Mouse (Mus musculus) hindbrain, embryonic 16.5 days (tissue): ENCODE data around the gene Olfr124. TPM values are rescaled to one million over a fixed set of nuclear protein-coding genes. Genes with fewer than 3 reads are reported as not detected.

Experiments
- ATAC-seq: fragments of 200-750 bp; cut with Nextera tagmentation; 2 replicates; pipeline ENCODE4 v1.8.0; 2017; ENCODE audit warnings: moderate TSS enrichment, moderate library complexity
- H3K27ac ChIP-seq: fragments of 300-500 bp; sonication (generic); 2 replicates; pipeline ENCODE4 v1.5.1; 2014; ENCODE audit warnings: low read depth, mild to moderate bottlenecking, control low read depth, low read length, moderate library complexity
- H3K27me3 ChIP-seq: fragments of 300-500 bp; sonication (generic); replicated peaks from 2 replicates; pipeline ENCODE4 v1.6.1; 2014; ENCODE audit warnings: low read length; ENCODE audit not compliant: control insufficient read depth, insufficient read depth
- H3K36me3 ChIP-seq: fragments of 300-500 bp; sonication (generic); 2 replicates; pipeline ENCODE4 v1.6.1; 2014; ENCODE audit warnings: mild to moderate bottlenecking, low read length, moderate library complexity, mixed read lengths; ENCODE audit not compliant: control insufficient read depth, insufficient read depth
- H3K4me1 ChIP-seq: fragments of 300-500 bp; sonication (generic); 2 replicates; pipeline ENCODE4 v1.6.1; 2014; ENCODE audit warnings: low read depth, low read length; ENCODE audit not compliant: control insufficient read depth, insufficient read depth
- H3K4me2 ChIP-seq: fragments of 300-500 bp; sonication (generic); 2 replicates; pipeline ENCODE4 v1.6.1; 2014; ENCODE audit warnings: mild to moderate bottlenecking, low read length, control low read depth, moderate library complexity
- H3K4me3 ChIP-seq: fragments of 300-500 bp; sonication (generic); 2 replicates; pipeline ENCODE4 v1.5.1; 2014; ENCODE audit warnings: mild to moderate bottlenecking, low read length, control low read depth, moderate library complexity
- H3K9ac ChIP-seq: fragments of 300-500 bp; sonication (generic); 2 replicates; pipeline ENCODE4 v1.6.1; 2014; ENCODE audit warnings: low read depth, mild to moderate bottlenecking, control low read depth, low read length, moderate library complexity
- H3K9me3 ChIP-seq: fragments of 300-500 bp; sonication (generic); 2 replicates; pipeline ENCODE4 v1.6.1; 2014; ENCODE audit warnings: mild to moderate bottlenecking, low read length, moderate library complexity; ENCODE audit not compliant: control insufficient read depth
- WGBS: fragments of 180-500 bp; shearing (Covaris S2); extraction: QIAGEN DNeasy Blood & Tissue Kit; methylation state at CpG from one replicate; pipeline ENCODE4 v1.1.7; 2014; 5-methylcytosine and 5-hydroxymethylcytosine counted together
- polyA plus RNA-seq: library from polyadenylated mRNA; unstranded; fragments of >200 nt; fragmentation: Nextera tagmentation; extraction: Ambion mirVana; gene quantifications from 2 replicates; pipeline ENCODE4 v1.2.1, GENCODE M21; 2015

Gene Olfr124
- polyA plus RNA-seq = not detected in 2 replicates

- ATAC-seq = no peak
- H3K27me3 ChIP-seq = no peaks in the 10 kb centered on the region
Measured at GRCm38 (mm10) chr17:37799588-37799987, at the start of gene Olfr124. TSS of gene Olfr124 (plus strand) at chr17:37799888.

GRCm38 (mm10) chr17:37768307-37768706 is 31.4 kb upstream of the Olfr124 start, which contains the start of gene Olfr122:
TSS of gene Olfr122 (plus strand) at chr17:37768607.
- no peaks in the 10 kb centered on the region for H3K4me1 ChIP-seq
- H3K36me3 ChIP-seq = no peaks in the 10 kb centered on the region
- WGBS = 91% methylated on average over 4 of the region's 4 CpGs
- H3K27me3 ChIP-seq = no peaks in the 10 kb centered on the region
- no peak for ATAC-seq
- H3K4me2 ChIP-seq = no peak within 1 kb of the TSS
- H3K27ac ChIP-seq = no peak within 1 kb of the TSS
- no peak within 1 kb of the TSS for H3K4me3 ChIP-seq
- H3K9ac ChIP-seq = no peak within 1 kb of the TSS
- H3K9me3 ChIP-seq = no peaks in the 10 kb centered on the region

More at GRCm38 (mm10) chr17:37799588-37799987, at the start of gene Olfr124:
- H3K4me1 ChIP-seq = no peaks in the 10 kb centered on the region
- H3K9ac ChIP-seq = no peak within 1 kb of the TSS
- H3K4me2 ChIP-seq = no peak within 1 kb of the TSS
- WGBS = 89% methylated on average over 3 of the region's 3 CpGs
- no peak within 1 kb of the TSS for H3K27ac ChIP-seq
- no peaks in the 10 kb centered on the region for H3K9me3 ChIP-seq
- H3K4me3 ChIP-seq = no peak within 1 kb of the TSS
- no peaks in the 10 kb centered on the region for H3K36me3 ChIP-seq

GRCm38 (mm10) chr17:37793229-37793628 is 6.5 kb upstream of the Olfr124 start, which contains the start of gene Olfr123:
TSS of gene Olfr123 (plus strand) at chr17:37793529.
- Histone ChIP-seq H3K4me1 (no peaks in the 10 kb centered on the region), H3K9ac (no peak within 1 kb of the TSS), H3K27me3 (no peaks in the 10 kb centered on the region), H3K27ac (no peak within 1 kb of the TSS), H3K4me3 (no peak within 1 kb of the TSS), H3K4me2 (no peak within 1 kb of the TSS), H3K36me3 (no peaks in the 10 kb centered on the region), H3K9me3 (no peaks in the 10 kb centered on the region)
- no peak for ATAC-seq
- 92% methylated on average over 2 of the region's 2 CpGs for WGBS

GRCm38 (mm10) chr17:37832649-37833048 is 33.0 kb downstream of the Olfr124 start, which contains the start of gene Olfr125:
TSS of gene Olfr125 (plus strand) at chr17:37832949.
- Histone ChIP-seq H3K9ac (no peak within 1 kb of the TSS), H3K4me2 (no peak within 1 kb of the TSS), H3K4me3 (no peak within 1 kb of the TSS), H3K36me3 (no peaks in the 10 kb centered on the region), H3K9me3 (no peaks in the 10 kb centered on the region), H3K27ac (no peak within 1 kb of the TSS), H3K27me3 (no peaks in the 10 kb centered on the region), H3K4me1 (no peaks in the 10 kb centered on the region)
- ATAC-seq = no peak

- no peaks in the 10 kb centered on the region for H3K9me3 ChIP-seq
- H3K36me3 ChIP-seq = no peaks in the 10 kb centered on the region
- no peak within 1 kb of the TSS for H3K4me3 ChIP-seq
- no peak within 1 kb of the TSS for H3K27ac ChIP-seq
- no peaks in the 10 kb centered on the region for H3K4me1 ChIP-seq
- H3K9ac ChIP-seq = no peak within 1 kb of the TSS
- no peak within 1 kb of the TSS for H3K4me2 ChIP-seq
- no peak for ATAC-seq
- no peaks in the 10 kb centered on the region for H3K27me3 ChIP-seq
Measured at GRCm38 (mm10) chr17:37847183-37847582, 47.5 kb downstream of the Olfr124 start, which contains the start of gene Olfr126. TSS of gene Olfr126 (plus strand) at chr17:37847483.

Other genes starting within 250 kb of the Olfr124 start
- gene Olfr112, start 230.4 kb upstream of the Olfr124 start, polyA plus RNA-seq = not detected in 2 replicates
- not detected in 2 replicates for gene Olfr113, start 222.2 kb upstream of the Olfr124 start, polyA plus RNA-seq
- not detected in 2 replicates for gene Olfr114, start 207.1 kb upstream of the Olfr124 start, polyA plus RNA-seq
- gene Olfr115, start 172.8 kb upstream of the Olfr124 start, polyA plus RNA-seq = not detected in 2 replicates
- gene Olfr116, start 172.7 kb upstream of the Olfr124 start, polyA plus RNA-seq = not detected in 2 replicates
- gene Olfr117, start 136.1 kb upstream of the Olfr124 start, polyA plus RNA-seq = not detected in 2 replicates
- not detected in 2 replicates for gene Olfr118, start 132.9 kb upstream of the Olfr124 start, polyA plus RNA-seq
- not detected in 2 replicates for gene Olfr119, start 103.3 kb upstream of the Olfr124 start, polyA plus RNA-seq
- gene Olfr120, start 78.1 kb upstream of the Olfr124 start, polyA plus RNA-seq = not detected in 2 replicates
- gene Olfr121, start 51.0 kb upstream of the Olfr124 start, polyA plus RNA-seq = not detected in 2 replicates
- gene Olfr122, start 31.3 kb upstream of the Olfr124 start, polyA plus RNA-seq = not detected in 2 replicates
- not detected in 2 replicates for gene Olfr123, start 6.4 kb upstream of the Olfr124 start, polyA plus RNA-seq
- gene Olfr125, start 33.1 kb downstream of the Olfr124 start, polyA plus RNA-seq = not detected in 2 replicates
- not detected in 2 replicates for gene Olfr126, start 47.6 kb downstream of the Olfr124 start, polyA plus RNA-seq
- gene Olfr127, start 100.5 kb downstream of the Olfr124 start, polyA plus RNA-seq = not detected in 2 replicates
- gene Olfr128, start 120.7 kb downstream of the Olfr124 start, polyA plus RNA-seq = not detected in 2 replicates
- not detected in 2 replicates for gene Olfr761, start 153.2 kb downstream of the Olfr124 start, polyA plus RNA-seq